Mouse (Mus musculus) midbrain, postnatal 0 days (tissue): ENCODE results near the gene Degs1. TPM values are rescaled to one million over a fixed set of nuclear protein-coding genes. Genes with fewer than 3 reads are reported as not detected.

ENCODE experiments used
- ATAC-seq: fragments of 200-750 bp; cut with Nextera tagmentation; 2 replicates; pipeline ENCODE4 v1.8.0; 2017; ENCODE audit warnings: moderate number of reproducible peaks, mild to moderate bottlenecking, moderate TSS enrichment, moderate library complexity; ENCODE audit not compliant: low FRiP score
- DNase-seq: peaks from one replicate; pipeline ENCODE4 v3.0.0-alpha.2; 2015; ENCODE audit warnings: low spot score
- H3K27ac ChIP-seq: fragments of 300-500 bp; sonication (generic); 2 replicates; pipeline ENCODE4 v1.5.1; 2014; ENCODE audit warnings: low read depth, mild to moderate bottlenecking, low read length, mixed read lengths
- H3K27me3 ChIP-seq: fragments of 300-500 bp; sonication (generic); 2 replicates; pipeline ENCODE4 v1.6.1; 2014; ENCODE audit warnings: low read length, control low read depth, mixed read lengths; ENCODE audit not compliant: insufficient read depth
- H3K36me3 ChIP-seq: fragments of 300-500 bp; sonication (generic); 2 replicates; pipeline ENCODE4 v1.6.1; 2014; ENCODE audit warnings: low read length, control low read depth, mixed read lengths; ENCODE audit not compliant: insufficient read depth
- H3K4me1 ChIP-seq: fragments of 300-500 bp; sonication (generic); 2 replicates; pipeline ENCODE4 v1.6.1; 2014; ENCODE audit warnings: mild to moderate bottlenecking, control low read depth, antibody characterized with exemption, low read length, mixed read lengths; ENCODE audit not compliant: insufficient read depth
- H3K4me2 ChIP-seq: fragments of 300-500 bp; sonication (generic); 2 replicates; pipeline ENCODE4 v1.6.1; 2014; ENCODE audit warnings: low read depth, mild to moderate bottlenecking, low read length, mixed read lengths; ENCODE audit not compliant: poor library complexity, severe bottlenecking
- H3K4me3 ChIP-seq: fragments of 300-500 bp; sonication (generic); 2 replicates; pipeline ENCODE4 v1.5.1; 2014; ENCODE audit warnings: low read depth, mild to moderate bottlenecking, low read length, moderate library complexity
- H3K9ac ChIP-seq: fragments of 300-500 bp; sonication (generic); replicated peaks from 2 replicates; pipeline ENCODE4 v1.6.1; 2014; ENCODE audit warnings: mild to moderate bottlenecking, low read length, moderate library complexity, mixed read lengths; ENCODE audit not compliant: poor library complexity, severe bottlenecking
- H3K9me3 ChIP-seq: fragments of 300-500 bp; sonication (generic); 2 replicates; pipeline ENCODE4 v1.6.1; 2016; ENCODE audit warnings: low read length, control low read depth
- CTCF ChIP-seq: IDR thresholded peaks from 2 replicates; pipeline ENCODE4 v1.5.1; 2016; ENCODE audit warnings: antibody characterized with exemption, mild to moderate bottlenecking
- WGBS: fragments of 180-500 bp; shearing (Covaris S2); extraction: QIAGEN DNeasy Blood & Tissue Kit; methylation state at CpG from one replicate; pipeline ENCODE4 v1.1.7; 2014; 5-methylcytosine and 5-hydroxymethylcytosine counted together
- polyA plus RNA-seq: library from polyadenylated mRNA; unstranded; fragments of >200 nt; fragmentation: Nextera tagmentation; extraction: Ambion mirVana; gene quantifications from 2 replicates; pipeline ENCODE4 v1.2.1, GENCODE M21; 2015
- total RNA-seq: library from RNA; depleted of rRNA; stranded (reverse); fragments of >200 nt; gene quantifications from 2 replicates; pipeline ENCODE4 v1.2.3, GENCODE M21; 2014

The Degs1 gene
- total and polyA plus RNA-seq, 2 experiments from 2014 or later: 97.7 to 107 TPM

DNA sequence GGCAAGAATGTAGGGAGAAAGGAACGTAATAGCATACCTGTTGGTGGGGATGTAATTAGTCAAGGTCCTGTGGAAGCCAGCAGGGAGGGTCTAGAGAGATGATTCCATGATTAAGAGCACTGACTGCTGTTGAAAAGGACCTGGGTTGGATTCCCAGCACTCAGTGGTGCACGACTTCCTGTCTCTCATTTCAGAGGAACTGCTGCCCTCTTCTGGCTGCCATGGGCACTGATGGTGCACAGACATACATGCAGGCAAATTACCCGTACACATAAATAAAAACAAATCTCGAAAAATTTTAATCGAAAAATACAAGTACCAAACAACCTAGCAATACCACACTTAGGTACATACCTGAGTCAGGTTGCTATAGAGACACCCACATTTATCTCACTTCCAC, 28.8 kb upstream of the Degs1 start:
- H3K4me1 ChIP-seq: no peaks in the 10 kb centered on the region
- H3K9ac ChIP-seq: no peak overlapping the region
- H3K27ac ChIP-seq: no peak overlapping the region
- TF ChIP-seq CTCF: peak; percentile 39
- no peak overlapping the region for H3K4me2 ChIP-seq
- no peaks in the 10 kb centered on the region for H3K9me3 ChIP-seq
- no peak for ATAC-seq
- H3K27me3 ChIP-seq: no peaks in the 10 kb centered on the region
- 96% methylated on average over 5 of the region's 5 CpGs for WGBS
- H3K4me3 ChIP-seq: no peak overlapping the region
- DNase-seq: no peak
- peaks cover 14% of the 10 kb centered on the region for H3K36me3 ChIP-seq

DNA sequence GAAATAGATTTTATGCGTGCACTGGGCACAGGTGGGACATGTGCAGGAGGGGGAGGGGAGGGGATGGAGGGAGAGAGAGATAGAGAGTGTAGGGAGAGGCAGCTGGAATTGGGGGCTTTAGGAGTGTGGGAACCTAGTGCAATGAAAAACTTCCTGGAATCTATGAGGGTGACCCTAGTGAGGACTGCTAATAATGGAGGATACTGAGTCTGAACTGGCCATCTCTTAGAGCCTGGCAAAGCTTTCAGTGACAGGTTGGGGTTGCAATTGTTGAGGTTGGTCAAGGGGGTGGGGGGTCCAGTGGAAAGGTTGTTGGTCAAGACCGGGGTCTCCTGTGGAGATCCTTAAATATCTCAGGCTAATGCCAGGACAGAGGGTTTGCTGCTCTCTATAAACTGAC, 27.7 kb upstream of the Degs1 start:
- no peak overlapping the region for H3K9ac ChIP-seq
- ATAC-seq: no peak
- no peak for TF ChIP-seq CTCF
- H3K27ac ChIP-seq: no peak overlapping the region
- no peaks in the 10 kb centered on the region for H3K9me3 ChIP-seq
- DNase-seq: no peak
- no peak overlapping the region for H3K4me2 ChIP-seq
- WGBS: 94% methylated on average over 2 of the region's 2 CpGs
- no peaks in the 10 kb centered on the region for H3K27me3 ChIP-seq
- H3K4me3 ChIP-seq: no peak overlapping the region
- H3K4me1 ChIP-seq: no peaks in the 10 kb centered on the region
- peaks cover 9% of the 10 kb centered on the region for H3K36me3 ChIP-seq

DNA sequence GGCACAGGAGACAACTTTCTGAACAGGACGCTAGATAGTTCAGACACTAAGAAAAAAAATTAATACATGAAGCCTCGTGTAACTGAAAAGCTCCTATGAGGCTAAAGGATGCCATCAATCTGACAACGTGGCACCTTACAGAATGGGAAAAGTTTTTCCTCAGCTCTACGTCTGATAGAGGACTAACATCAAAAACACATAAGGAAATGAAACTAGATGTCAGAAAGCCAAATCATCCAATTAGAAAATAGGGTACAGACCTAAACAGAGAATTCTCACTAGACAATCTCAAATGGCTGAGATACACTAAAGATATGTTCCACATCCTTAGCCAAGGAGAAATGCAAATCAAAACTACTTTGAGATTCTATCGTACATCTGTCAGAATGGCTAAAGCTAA, 26.8 kb upstream of the Degs1 start:
- no peak overlapping the region for H3K4me2 ChIP-seq
- no peak overlapping the region for H3K4me3 ChIP-seq
- WGBS: 84% methylated on average over 5 of the region's 5 CpGs
- H3K36me3 ChIP-seq: peaks cover 3% of the 10 kb centered on the region; the same call in 1 of the 2 replicates
- no peak overlapping the region for H3K9ac ChIP-seq
- no peak for TF ChIP-seq CTCF
- no peak for DNase-seq
- no peaks in the 10 kb centered on the region for H3K9me3 ChIP-seq
- no peak for ATAC-seq
- H3K27me3 ChIP-seq: no peaks in the 10 kb centered on the region
- H3K4me1 ChIP-seq: no peaks in the 10 kb centered on the region
- no peak overlapping the region for H3K27ac ChIP-seq

DNA sequence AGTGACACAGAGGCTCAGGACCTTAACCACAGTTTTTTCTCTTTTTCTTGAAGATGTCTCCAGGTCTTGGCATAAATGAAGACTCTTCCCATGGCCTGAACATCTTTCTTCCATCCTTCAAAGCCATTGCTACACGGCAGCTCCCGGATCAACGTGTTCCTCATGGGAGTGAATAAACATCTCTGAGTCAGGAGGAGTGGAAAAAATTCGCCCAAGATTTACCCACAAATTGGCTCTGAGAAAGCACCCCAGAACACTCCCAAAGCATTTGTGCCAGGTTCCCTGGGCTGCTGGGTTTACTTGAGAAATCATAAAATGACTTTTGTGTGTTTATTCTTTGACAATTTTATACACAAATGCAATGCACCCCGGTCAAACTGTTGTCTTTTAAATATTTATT, 20.3 kb upstream of the Degs1 start:
- H3K27ac ChIP-seq: no peak overlapping the region
- DNase-seq: no peak
- H3K4me1 ChIP-seq: no peaks in the 10 kb centered on the region
- H3K9me3 ChIP-seq: no peaks in the 10 kb centered on the region
- H3K36me3 ChIP-seq: no peaks in the 10 kb centered on the region
- TF ChIP-seq CTCF: no peak
- no peaks in the 10 kb centered on the region for H3K27me3 ChIP-seq
- no peak overlapping the region for H3K4me3 ChIP-seq
- no peak overlapping the region for H3K4me2 ChIP-seq
- 92% methylated on average over 5 of the region's 5 CpGs for WGBS
- H3K9ac ChIP-seq: no peak overlapping the region
- ATAC-seq: no peak

DNA sequence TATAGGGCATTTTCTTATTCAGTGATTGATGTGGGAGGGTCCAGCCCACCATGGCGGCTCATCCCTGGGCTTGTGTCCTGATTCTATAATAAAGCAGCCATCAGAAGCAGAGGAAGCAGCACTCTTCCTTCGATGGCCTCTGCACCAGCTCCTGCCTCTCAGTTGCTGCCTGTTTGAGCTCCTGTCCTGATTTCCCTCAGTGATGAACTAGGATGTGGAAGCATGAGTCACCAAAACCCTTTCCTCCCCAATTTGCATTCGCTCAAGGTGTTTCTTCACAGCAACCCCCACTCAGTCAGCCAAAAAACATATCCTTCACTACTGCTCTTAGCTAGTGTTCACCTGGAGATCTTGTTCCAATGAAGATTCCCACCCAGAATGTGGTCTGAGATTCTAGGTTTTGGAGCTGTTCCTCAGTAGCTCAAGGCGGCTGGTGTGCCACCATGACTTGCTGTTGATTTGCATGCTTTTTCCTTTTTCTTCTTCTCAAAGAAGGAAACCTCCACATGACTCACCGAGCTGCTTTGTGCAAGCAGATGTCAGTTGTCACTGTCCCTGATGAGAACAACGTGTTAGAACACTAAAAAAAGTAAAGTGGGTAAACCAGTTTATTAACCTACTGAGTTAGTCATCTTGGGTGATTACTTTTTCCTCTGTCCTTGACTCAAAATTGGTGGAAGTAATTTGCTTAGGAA, 19.7 kb upstream of the Degs1 start:
- WGBS: 87% methylated on average over 6 of the region's 6 CpGs
- DNase-seq: no peak
- Histone ChIP-seq H3K27ac (no peak overlapping the region), H3K4me2 (no peak overlapping the region), H3K27me3 (no peaks in the 10 kb centered on the region), H3K36me3 (no peaks in the 10 kb centered on the region), H3K4me1 (no peaks in the 10 kb centered on the region), H3K4me3 (no peak overlapping the region), H3K9me3 (no peaks in the 10 kb centered on the region), H3K9ac (no peak overlapping the region)
- no peak for TF ChIP-seq CTCF
- no peak for ATAC-seq

DNA sequence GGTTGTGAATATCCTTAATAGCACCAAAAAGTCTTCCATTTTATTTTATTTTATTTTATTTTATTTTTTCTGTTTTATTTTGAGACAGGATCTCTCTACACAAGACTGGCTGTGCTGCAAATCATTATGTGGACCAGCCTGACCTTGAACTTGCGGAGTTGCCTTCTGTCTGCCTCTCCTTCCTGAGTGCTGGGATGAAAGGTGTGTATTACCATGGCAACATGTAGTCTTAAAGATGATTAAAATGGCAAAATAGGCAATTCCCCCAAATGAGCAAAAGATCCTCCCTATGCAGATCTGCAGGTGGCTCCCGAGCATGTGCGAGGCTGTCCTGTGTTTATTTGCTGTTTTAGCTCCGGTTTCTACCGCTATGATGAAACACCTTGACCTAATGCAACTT, 15.2 kb upstream of the Degs1 start:
- H3K27me3 ChIP-seq: no peaks in the 10 kb centered on the region
- H3K4me3 ChIP-seq: no peak overlapping the region
- ATAC-seq (no peak), DNase-seq (no peak)
- H3K4me1 ChIP-seq: no peaks in the 10 kb centered on the region
- no peak overlapping the region for H3K4me2 ChIP-seq
- no peaks in the 10 kb centered on the region for H3K9me3 ChIP-seq
- H3K36me3 ChIP-seq: no peaks in the 10 kb centered on the region
- TF ChIP-seq CTCF: no peak
- 93% methylated on average over 5 of the region's 5 CpGs for WGBS
- H3K9ac ChIP-seq: no peak overlapping the region
- no peak overlapping the region for H3K27ac ChIP-seq
